Mouse (Mus musculus) G1E-ER4 (cell line): ENCODE results near the gene Fam189b. TPM values are rescaled to one million over a fixed set of nuclear protein-coding genes. Genes with fewer than 3 reads are reported as not detected.

Source experiments
- GATA1 ChIP-seq: IDR thresholded peaks from one replicate; pipeline ENCODE4 v1.8.0; 2012; ENCODE audit warnings: low read length, inconsistent platforms
- polyA plus RNA-seq: library from polyadenylated mRNA; stranded (reverse); fragments of >175 nt; gene quantifications from 2 replicates; pipeline ENCODE4 v1.2.3, GENCODE M21; 2012

Fam189b gene
- polyA plus RNA-seq, 1 experiment: 13.1 TPM

DNA sequence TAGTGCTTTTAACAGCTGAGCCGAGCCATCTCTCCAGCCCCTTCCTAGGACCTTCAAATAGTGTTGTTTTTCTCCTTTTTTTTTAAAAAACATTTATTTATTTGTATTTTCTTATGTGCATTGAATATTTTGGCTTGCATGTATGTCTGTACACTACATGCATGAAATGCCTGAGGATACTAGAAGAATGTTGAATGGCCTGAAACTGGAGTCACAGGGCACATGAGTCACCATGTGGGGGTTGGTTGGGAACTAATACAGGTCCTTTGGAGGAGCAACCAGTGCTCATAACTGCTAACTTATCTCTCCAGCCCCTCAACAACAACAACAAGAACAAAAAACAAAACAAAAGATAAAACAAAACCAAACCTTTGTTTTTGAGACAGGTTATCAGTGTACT, 19.8 kb upstream of the Fam189b start:
- no peak for TF ChIP-seq GATA1

- TF ChIP-seq GATA1: no peak
These were observed 19.2 kb upstream of the Fam189b start for GRCm38 (mm10) chr3:89163643-89164245.

DNA sequence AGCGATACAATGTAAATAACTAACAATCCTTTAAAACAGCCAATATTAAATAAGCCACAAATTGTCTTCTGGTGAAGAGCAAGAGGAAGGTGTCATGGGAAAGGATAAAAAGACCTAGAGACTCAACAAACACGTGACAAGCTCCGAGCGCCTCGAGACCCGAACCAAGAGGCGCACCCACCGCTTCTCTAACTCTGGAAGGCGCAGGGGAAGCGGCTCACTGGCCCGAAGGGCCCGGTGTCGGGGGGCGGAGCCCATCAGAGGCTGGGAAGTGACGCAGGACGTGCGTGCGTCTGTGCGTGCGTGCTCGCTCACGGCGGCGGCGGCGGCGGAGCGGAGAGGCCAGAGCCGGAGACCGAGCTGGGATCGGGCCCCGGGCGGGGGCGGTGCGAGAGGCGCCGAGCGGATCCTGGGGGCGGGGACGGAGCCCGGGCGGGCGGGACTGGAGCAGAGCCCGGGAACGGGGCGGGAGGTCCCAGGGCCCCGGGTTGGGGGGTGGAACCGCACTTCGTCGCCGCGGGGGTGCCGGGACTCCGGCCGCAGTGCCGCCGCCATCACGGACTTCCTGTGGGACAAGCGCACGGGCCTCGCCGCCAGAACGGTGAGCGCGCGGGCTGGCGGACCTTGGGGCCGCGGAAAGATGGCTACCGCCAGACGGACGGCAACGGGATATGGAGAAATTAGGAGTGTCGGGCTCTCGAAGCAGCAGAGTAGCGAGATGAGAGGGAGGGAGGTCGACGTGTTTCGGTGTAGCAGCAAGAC, 18.3 kb upstream of the Fam189b start, which contains the start of gene Clk2:
Clk2 (plus strand) TSS at position 290 of the 762 bp plus-strand sequence.
- no peak for TF ChIP-seq GATA1

GRCm38 (mm10) chr3:89165268-89165870, 17.6 kb upstream of the Fam189b start:
- no peak for TF ChIP-seq GATA1

DNA sequence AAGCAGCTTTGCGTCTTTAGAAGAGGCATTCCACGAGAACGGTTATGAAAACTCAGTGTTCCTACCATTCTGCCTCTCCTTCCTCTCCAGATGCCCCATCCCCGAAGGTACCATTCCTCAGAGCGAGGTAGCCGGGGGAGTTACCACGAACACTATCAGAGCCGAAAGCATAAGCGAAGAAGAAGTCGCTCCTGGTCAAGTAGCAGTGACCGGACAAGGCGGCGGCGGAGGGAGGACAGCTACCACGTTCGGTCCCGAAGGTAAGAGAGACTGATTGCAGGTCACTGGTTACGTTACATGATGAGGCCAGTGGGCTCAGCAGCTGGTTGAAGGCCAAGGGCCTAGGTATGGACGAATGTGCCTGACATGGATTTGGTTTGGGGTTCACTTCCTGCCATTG, 16.0 kb upstream of the Fam189b start:
- no peak for TF ChIP-seq GATA1

GRCm38 (mm10) chr3:89174844-89175243, 8.1 kb upstream of the Fam189b start:
- no peak for TF ChIP-seq GATA1

DNA sequence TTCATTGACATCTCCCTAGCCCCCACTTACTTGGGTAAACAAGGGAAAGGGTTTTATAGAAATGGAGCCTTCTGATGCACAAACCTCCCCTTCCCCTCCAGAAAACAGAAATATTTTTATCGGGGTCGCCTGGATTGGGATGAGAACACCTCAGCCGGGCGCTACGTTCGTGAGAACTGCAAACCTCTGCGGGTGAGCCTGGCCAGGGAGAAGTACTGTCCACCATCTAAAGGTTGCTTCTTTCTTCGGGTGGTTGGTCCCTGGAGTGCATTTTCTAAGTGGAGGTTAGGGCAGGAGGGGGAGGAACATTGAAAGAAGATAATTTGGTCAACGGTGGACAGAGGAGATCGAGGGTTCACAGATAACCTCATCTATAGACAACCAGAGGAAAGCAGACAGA, 7.4 kb upstream of the Fam189b start:
- no peak for TF ChIP-seq GATA1

DNA sequence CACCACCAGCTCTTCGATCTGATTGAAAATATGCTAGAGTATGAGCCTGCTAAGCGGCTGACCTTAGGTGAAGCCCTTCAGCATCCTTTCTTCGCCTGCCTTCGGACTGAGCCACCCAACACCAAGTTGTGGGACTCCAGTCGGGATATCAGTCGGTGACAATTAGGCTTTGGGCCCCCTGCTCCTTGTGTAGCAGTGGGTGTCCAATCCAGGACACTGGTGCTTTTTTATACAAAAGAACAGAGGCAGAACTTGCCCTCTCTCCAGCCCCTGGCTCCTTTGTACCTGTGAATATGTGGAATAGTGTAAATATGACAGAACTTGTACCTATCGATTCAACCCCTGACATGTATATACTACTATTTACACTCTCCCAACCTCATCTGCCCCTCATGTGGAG, 6.5 kb upstream of the Fam189b start:
- no peak for TF ChIP-seq GATA1

DNA sequence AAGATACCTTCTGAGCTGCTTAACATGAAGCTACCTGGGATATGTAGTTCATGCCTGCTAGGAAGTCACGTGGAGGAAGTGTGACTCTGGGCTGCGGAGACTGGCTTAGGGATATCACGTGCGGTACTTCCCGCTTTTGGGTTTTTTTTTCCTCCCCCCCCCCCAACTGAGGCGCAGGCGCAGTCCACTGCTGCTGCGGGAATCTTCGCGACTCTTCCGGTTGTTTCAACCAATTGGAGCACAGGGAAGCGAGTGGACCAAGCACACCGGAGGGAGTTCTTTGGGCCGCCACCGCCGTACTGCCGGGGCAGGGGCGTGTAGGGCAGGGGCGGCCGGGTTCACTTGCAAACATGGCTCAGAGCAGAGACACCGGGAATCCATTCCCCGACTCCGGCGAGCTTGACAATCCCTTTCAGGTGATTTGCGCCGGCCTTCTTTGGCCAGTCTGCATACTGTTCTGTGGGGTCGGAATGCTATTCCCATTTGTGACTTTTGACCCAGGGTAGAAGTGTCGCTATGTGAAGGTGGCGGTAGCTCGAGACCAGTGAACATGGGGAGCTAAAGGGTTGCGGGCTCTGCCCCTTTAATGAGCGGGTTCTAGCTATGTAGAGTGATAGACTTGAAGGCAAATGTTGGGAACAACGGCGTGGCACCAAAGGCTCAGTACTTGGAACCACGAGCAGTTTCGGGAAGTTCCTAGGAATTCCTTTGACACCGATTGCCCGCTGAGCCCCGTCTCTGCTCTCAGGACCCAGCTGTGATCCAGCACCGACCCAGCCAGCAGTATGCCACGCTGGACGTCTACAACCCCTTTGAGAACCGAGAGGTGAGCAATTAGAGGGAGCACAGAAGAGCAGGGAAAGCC, 5.5 kb upstream of the Fam189b start, which contains the start of gene Scamp3:
Scamp3 (plus strand) TSS at position 232 of the 865 bp plus-strand sequence.
- TF ChIP-seq GATA1: no peak

- TF ChIP-seq GATA1: no peak
These were observed 4.9 kb upstream of the Fam189b start for GRCm38 (mm10) chr3:89178107-89178385.

- no peak for TF ChIP-seq GATA1
These were observed 3.9 kb upstream of the Fam189b start for GRCm38 (mm10) chr3:89179056-89179455.

- no peak for TF ChIP-seq GATA1
These were observed 1.0 kb upstream of the Fam189b start for GRCm38 (mm10) chr3:89181749-89182500.

DNA sequence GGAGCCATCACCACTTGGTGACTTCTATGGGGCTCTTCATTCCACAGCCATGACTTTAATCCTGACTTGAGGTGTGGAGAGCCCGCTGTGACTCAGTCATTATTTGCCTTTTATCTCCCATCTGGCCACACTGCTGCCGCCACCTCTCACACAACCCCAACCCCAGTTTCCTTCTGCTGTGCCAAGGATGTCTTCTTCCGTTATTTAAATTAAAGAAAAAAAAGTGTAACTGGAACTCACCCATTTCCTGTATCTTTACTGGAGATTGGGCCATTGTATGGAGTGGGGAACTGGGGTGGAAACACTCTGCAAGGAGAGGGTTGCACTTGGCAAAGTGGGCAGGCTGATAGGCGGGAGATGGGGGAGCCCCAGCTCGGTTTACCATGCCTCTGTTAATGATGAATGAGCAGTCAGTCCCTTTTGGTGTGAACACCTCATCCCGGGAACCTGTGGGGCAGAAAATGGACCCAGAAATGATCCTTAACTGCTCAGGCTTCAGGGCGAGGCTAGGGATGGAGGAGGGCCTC, 349 bp upstream of the Fam189b start:
- no peak for TF ChIP-seq GATA1

GRCm38 (mm10) chr3:89183959-89184315, 994 bp downstream of the Fam189b start:
- TF ChIP-seq GATA1: no peak

GRCm38 (mm10) chr3:89187197-89187596, 4.3 kb downstream of the Fam189b start:
- TF ChIP-seq GATA1: no peak
